Mouse (Mus musculus) olfactory bulb, adult 2 months (tissue): ENCODE measurements around the gene Ipo5.

Experiments used
- CTCF ChIP-seq: fragments of 200-500 bp; IDR thresholded peaks from 2 replicates; pipeline ENCODE4 v1.5.1; 2012; ENCODE audit warnings: low read depth, mild to moderate bottlenecking, low read length, moderate library complexity; ENCODE audit not compliant: insufficient read depth
- POLR2A ChIP-seq: fragments of 200-500 bp; IDR thresholded peaks from 2 replicates; pipeline ENCODE4 v1.6.1; 2012; ENCODE audit warnings: mild to moderate bottlenecking, low read depth, low read length, moderate library complexity; ENCODE audit not compliant: insufficient read depth

DNA sequence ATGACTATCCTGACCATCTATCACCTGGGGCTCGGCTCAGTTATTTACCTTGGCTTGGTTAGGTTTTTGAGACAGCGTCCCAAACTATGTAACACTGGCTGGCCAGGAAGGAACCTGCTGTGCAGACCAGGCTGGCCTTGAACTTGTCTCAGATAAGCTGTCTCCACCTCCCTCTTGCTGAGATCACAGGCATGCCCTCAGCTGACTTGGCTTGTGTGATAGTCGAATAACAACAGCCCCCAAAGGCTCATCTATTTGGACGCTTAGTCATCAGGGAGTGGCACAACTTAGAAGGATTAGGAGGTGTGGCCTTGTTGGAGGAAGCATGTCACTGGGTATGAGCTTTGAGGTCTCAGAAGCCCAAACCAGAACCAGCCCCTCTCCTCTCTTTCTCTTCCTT lies 46.1 kb upstream of the Ipo5 start:
- no peak for TF ChIP-seq CTCF
- TF ChIP-seq POLR2A = no peak
